Mouse (Mus musculus) naive thymus-derived CD4-positive, alpha-beta T cell, adult 2 months (primary cell): ENCODE measurements around the gene Adam11.

Experiments used
- DNase-seq: peaks from one replicate; pipeline ENCODE4 v3.0.0-alpha.2; 2011; ENCODE audit warnings: low read depth

Adam11 gene

DNA sequence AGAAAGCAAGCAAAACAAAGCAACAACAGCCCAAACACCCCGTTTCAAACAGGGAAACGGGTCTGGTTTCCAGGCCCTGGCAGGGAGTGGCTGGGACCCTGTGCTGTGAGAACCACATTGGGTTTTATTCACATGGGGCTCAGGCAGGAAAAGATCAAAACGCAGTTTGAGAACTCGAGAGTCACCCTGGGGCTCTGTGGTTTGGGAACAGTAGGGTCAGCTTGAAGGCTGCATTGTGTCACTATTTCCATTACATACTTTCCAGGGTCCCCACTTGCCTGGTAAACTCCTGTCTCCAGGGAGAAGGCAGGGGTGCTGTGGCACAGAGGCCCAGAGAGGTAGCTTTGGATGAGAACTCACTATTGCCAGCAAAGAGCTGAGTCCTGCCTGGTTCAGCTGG lies 65.9 kb downstream of the Adam11 start:
- DNase-seq = no peak
